ENCODE assay signal across 1 mouse cellular context in the genomic region with DNA sequence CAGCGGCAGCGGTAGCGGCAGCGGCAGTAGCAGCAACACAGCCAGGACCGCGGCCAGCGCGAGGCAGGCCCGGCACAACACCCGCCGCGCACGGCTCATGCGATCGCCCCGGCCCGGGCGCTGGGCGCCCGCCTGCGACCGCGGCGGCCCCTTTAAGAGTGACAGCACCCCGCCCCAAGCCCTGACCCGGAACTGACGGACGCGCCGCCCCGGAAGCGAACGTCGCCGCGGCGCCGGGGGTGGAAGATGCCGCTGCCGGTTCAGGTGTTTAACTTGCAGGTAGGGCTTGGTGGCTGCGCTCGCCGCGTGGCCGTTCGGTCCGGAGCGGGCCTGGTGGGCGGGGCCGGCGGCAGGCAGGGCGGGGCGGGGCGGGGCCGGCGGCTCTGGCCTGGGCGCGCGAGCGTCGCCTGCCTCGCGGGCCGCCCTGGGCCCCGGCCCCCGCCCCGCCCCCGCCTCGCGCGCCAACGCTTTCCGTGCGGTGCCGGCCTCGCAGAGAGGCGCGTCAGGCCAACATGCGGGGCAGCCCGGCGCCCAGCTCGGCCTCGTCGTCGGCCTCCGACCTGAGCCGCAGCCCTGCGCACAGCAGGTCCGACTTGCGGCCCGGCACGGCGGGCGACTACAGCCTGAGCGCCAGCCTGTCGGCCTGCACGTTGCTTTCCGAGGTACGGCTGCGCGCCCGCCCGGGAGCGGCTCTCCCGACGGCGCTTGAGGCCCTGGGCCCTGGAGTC.
A peak's percentile ranks its signal among the peaks of the same experiment; 100 is the strongest.
TF ChIP-seq lines count a peak whose summit lies in the region.

Rfng (minus strand) TSS at position 144 of the 728 bp plus-strand sequence.
Gps1 (plus strand) TSS at position 209 of the 728 bp plus-strand sequence.

TF ChIP-seq in C2C12, 6 proteins besides CTCF, POLR2A, EP300 and RAD21:
- TF ChIP-seq MYOG (IDR thresholded peaks at IDR 0.05; ENCODE audit: control insufficient read depth, extremely low read depth, insufficient read length) (no peak), MAX (IDR thresholded peaks at IDR 0.05) (peak; percentile 41)
TF ChIP-seq in C2C12: peak in this region for 1.
